Mouse (Mus musculus) heart, postnatal 0 days (tissue): ENCODE data around the gene Arhgef10l.

ENCODE experiments used
- CTCF ChIP-seq: IDR thresholded peaks from 2 replicates; pipeline ENCODE4 v1.5.1; 2016; ENCODE audit warnings: antibody characterized with exemption, control low read depth, low read depth
- EP300 ChIP-seq: IDR thresholded peaks from 2 replicates; pipeline ENCODE4 v1.6.1; 2016; ENCODE audit warnings: antibody characterized with exemption, low read depth

DNA sequence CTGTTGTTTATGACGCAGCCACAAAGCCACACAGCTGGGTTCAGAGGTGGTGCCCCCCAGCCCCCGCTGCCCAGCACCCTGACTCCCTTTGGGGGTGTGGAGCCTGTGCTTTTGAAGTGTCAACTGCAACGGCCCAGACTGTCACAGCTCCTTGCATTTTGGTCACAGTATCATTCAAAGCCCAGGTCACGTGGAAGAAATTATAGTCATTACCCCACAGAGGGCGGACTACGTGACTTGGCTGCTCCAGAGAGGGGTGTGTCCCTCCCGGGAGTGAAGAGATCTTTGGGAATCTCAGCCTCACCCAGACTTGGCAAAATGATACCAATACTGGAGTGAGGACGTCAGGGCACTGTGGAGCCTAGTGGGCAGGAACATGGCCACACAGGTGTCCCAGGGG is 190.6 kb downstream of the Arhgef10l start:
- no peak for TF ChIP-seq CTCF
- no peak for TF ChIP-seq EP300
